Mouse (Mus musculus) frontal cortex, postnatal 10 days (tissue): ENCODE data around the gene Atxn7l2.
A peak's percentile ranks its signal among the peaks of the same experiment; 100 is the strongest.
"Not testable (repeated sequence)": the region's sequence is repeated elsewhere in the genome, so short reads cannot be mapped to it uniquely, and the experiment has no call there.

Experiments
- DNase-seq, 2 experiments: peaks; one replicate each; pipeline ENCODE4 v3.0.0; 2022; ENCODE audit warnings: low spot score in 2 of 2, mixed read lengths in 1 of 2

Atxn7l2 gene

GRCm38 (mm10) chr3:108210771-108211139 lies at the start of gene Atxn7l2:
Gene Atxn7l2, minus strand, starts transcription at chr3:108210934.
- no peak for DNase-seq

- no peak for DNase-seq
These were observed 48.6 kb upstream of the Atxn7l2 start for GRCm38 (mm10) chr3:108259319-108259718.

- no peak for DNase-seq
These were observed 47.2 kb upstream of the Atxn7l2 start for GRCm38 (mm10) chr3:108257831-108258500.

DNA sequence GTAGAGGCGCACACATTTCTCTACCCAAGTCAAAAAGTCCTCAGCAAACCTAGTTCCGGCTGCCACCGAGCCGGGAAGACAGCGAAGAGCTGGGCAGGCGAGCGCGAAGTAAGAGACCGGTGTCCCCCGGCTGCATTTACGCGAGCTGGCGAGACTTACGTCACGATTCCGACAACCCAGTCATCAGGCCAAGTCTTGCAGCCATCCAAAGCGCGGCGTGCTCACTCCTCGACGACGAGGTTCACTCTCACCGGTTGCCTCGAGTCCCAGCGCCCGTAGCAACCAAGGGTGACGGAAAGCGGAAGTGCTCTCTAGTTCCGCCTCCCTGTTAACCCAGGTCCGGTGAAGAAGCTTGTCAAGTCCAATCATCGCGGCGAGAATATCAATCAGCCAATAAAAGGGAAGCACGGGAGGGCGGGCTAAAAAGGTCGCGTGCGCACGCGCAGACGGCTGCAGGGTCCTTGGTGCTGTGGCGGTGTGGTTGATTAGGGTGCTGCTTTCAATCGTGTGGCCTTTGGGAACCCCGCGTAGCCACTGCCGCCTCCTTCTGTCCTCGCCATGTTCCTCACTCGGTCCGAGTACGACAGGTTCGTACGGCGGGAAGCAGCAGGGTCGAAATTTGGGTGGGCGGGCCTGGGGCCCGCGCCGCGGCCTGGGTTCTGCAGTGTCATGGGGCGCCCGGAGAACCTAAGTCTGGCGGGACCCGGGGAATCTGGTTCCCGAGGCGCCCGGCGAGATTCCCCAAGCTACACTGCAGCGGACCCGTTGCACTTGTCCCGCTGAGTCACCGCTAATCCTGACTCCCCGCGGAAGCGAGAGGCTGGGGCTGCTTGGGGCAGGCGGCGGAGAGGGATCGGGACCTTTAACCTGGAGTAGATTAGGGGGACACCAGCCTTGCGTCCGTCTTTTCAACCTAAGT lies 46.2 kb upstream of the Atxn7l2 start, which contains the start of gene Psma5:
Gene Psma5 (plus strand): TSS at position 208 of the 919 bp plus-strand sequence.
- peak; percentile 91 to 93 for DNase-seq

- no peak for DNase-seq
These were observed 36.1 kb upstream of the Atxn7l2 start for GRCm38 (mm10) chr3:108246857-108247256.

DNA sequence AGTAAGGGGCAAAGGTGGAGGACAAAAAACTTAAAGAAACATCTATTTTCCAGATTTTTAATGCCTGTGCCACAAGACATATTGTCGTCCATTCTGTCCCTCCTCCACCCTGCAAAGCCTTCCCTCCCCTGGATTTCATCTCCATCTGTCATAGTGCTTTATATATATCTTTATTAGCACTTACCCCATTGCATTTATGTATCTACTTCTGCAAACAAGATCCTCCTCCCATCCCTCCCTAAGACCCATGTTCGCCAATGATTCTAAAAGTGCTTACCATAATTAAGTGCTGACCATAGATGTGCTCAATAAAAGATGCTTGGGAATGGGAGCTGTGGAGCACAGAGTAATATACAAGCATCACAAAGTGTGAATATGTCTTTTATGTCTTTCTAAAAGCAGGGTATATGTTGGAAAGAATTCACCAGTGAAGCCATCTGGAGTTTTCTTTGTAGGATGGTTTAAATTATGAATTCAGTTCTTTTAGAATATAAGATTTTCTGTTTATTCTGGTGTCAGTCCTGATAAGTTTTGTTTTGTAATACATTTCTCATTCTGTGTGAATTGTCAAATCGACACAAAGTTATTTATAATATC lies 30.6 kb upstream of the Atxn7l2 start:
- DNase-seq, result no peak

GRCm38 (mm10) chr3:108237474-108238102 lies 26.9 kb upstream of the Atxn7l2 start:
- not testable (repeated sequence) for DNase-seq

- DNase-seq, result no peak
These were observed 20.9 kb upstream of the Atxn7l2 start for GRCm38 (mm10) chr3:108231646-108232045.

DNA sequence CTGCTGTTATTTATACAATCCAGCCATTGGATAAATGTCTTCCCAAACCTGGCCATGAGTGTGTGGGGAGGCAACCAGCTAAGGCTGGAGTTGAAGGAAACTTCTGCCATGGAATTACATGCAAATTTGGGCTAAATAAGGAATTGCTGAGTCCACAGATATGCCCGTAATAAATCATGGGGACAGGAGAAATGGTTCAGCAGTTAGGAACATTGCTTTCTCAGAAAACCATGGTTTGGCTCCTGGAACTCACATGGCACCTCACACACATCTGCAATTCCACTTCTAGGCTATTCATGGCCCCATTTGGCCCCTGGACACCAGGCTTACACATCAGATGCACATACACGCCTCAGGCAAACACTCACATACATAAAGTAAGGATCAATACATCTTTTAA lies 16.8 kb upstream of the Atxn7l2 start:
- DNase-seq, result no peak

- DNase-seq, result no peak
These were observed 16.0 kb upstream of the Atxn7l2 start, which contains the start of gene Sypl2 for GRCm38 (mm10) chr3:108226558-108227350. Gene Sypl2, minus strand, starts transcription at chr3:108226648.

- no peak for DNase-seq
These were observed 15.2 kb upstream of the Atxn7l2 start for GRCm38 (mm10) chr3:108225711-108226557.

- DNase-seq, result no peak
These were observed 9.9 kb upstream of the Atxn7l2 start for GRCm38 (mm10) chr3:108220661-108221060.

GRCm38 (mm10) chr3:108214734-108215133 lies 4.0 kb upstream of the Atxn7l2 start:
- DNase-seq, result no peak

- no peak for DNase-seq
These were observed 1.7 kb upstream of the Atxn7l2 start for GRCm38 (mm10) chr3:108212406-108212805.

- DNase-seq, result no peak
These were observed 1.1 kb upstream of the Atxn7l2 start for GRCm38 (mm10) chr3:108211845-108212244.

- DNase-seq, result peak; percentile 89 to 92
These were observed 576 bp downstream of the Atxn7l2 start for GRCm38 (mm10) chr3:108209946-108210770.

GRCm38 (mm10) chr3:108209536-108209935 lies 1.2 kb downstream of the Atxn7l2 start:
- DNase-seq, result no peak

GRCm38 (mm10) chr3:108209001-108209400 lies 1.7 kb downstream of the Atxn7l2 start:
- DNase-seq, result no peak

- DNase-seq, result no peak
These were observed 3.9 kb downstream of the Atxn7l2 start for GRCm38 (mm10) chr3:108206731-108207375.
